Comparison of ENCODE assay signal across 17 mouse cellular contexts in genomic region chr1:19226699-19227098, GRCm38 (mm10). TPM values are rescaled to one million over a fixed set of nuclear protein-coding genes. Genes with fewer than 3 reads are reported as not detected.
DNase-seq lines count a peak whose midpoint lies in the region; ATAC-seq lines count a peak whose summit lies in the region.
"Had no signal": no experiment of that assay in that cellular context is flagged by ENCODE, and none has a peak within 500 bp of the region (broad histone marks: within the 10 kb centered on the region; RNA-seq: fewer than 3 reads in every experiment).

No protein-coding gene starts in this region.

- peaks cover 2% of the 10 kb centered on the region; the same call in 1 of the 2 replicates for H3K4me1 ChIP-seq in hindbrain, embryonic 10.5 days (replicated peaks)
- H3K4me1 ChIP-seq in hindbrain, embryonic 13.5 days (replicated peaks), result peaks cover 5% of the 10 kb centered on the region; the same call in 1 of the 2 replicates
- no peaks in the 10 kb centered on the region for H3K4me1 ChIP-seq in forebrain, embryonic 16.5 days (replicated peaks; ENCODE audit: control insufficient read depth, insufficient read depth, low read length)
- peaks cover 3% of the 10 kb centered on the region; the same call in 1 of the 2 replicates for H3K4me1 ChIP-seq in midbrain, embryonic 13.5 days (replicated peaks)
- H3K4me1 ChIP-seq: heart, embryonic 15.5 days; liver, embryonic 15.5 days had no signal

- H3K9me3 ChIP-seq in hindbrain, embryonic 10.5 days, result no peaks in the 10 kb centered on the region
- no peaks in the 10 kb centered on the region for H3K9me3 ChIP-seq in hindbrain, embryonic 13.5 days
- H3K9me3 ChIP-seq in forebrain, embryonic 16.5 days (ENCODE audit: control insufficient read depth, low read length), result no peaks in the 10 kb centered on the region
- no peaks in the 10 kb centered on the region for H3K9me3 ChIP-seq in midbrain, embryonic 13.5 days
- H3K9me3 ChIP-seq: heart, embryonic 15.5 days; liver, embryonic 15.5 days had no signal

- H3K4me2 ChIP-seq in hindbrain, embryonic 13.5 days, result no peak overlapping the region
- no peak overlapping the region for H3K4me2 ChIP-seq in forebrain, embryonic 16.5 days (ENCODE audit: low read length)
- H3K4me2 ChIP-seq in midbrain, embryonic 13.5 days (replicated peaks), result no peak overlapping the region; the same call in 1 of the 2 replicates
- H3K4me2 ChIP-seq: heart, embryonic 15.5 days; liver, embryonic 15.5 days had no signal

- DNase-seq in hindbrain, embryonic 10.5 days (ENCODE audit: low spot score), result peak; percentile 53
- peak; percentile 76 for DNase-seq in R1 (ENCODE audit: low read depth, low spot score)
- no peak for DNase-seq in frontal cortex, postnatal 14 days (ENCODE audit: low spot score in 2 of 2)
- DNase-seq in frontal cortex, postnatal 10 days (ENCODE audit: low spot score in 2 of 2), result no peak
- no peak for DNase-seq in adrenal gland, adult 2 months
- DNase-seq: adrenal gland, postnatal 14 days; cerebellum, postnatal 36 days; layer of hippocampus, postnatal 36 days; lung, postnatal 4 days; thymus, postnatal 14 days had no signal

- no peaks in the 10 kb centered on the region for H3K36me3 ChIP-seq in hindbrain, embryonic 10.5 days
- no peaks in the 10 kb centered on the region for H3K36me3 ChIP-seq in hindbrain, embryonic 13.5 days
- no peaks in the 10 kb centered on the region for H3K36me3 ChIP-seq in forebrain, embryonic 16.5 days (ENCODE audit: control insufficient read depth, insufficient read depth)
- no peaks in the 10 kb centered on the region for H3K36me3 ChIP-seq in midbrain, embryonic 13.5 days
- H3K36me3 ChIP-seq: heart, embryonic 15.5 days; liver, embryonic 15.5 days had no signal

- no peak overlapping the region for H3K27ac ChIP-seq in hindbrain, embryonic 10.5 days
- no peak overlapping the region for H3K27ac ChIP-seq in hindbrain, embryonic 13.5 days
- H3K27ac ChIP-seq in forebrain, embryonic 16.5 days (ENCODE audit: low read length), result no peak overlapping the region
- H3K27ac ChIP-seq in midbrain, embryonic 13.5 days, result no peak overlapping the region
- H3K27ac ChIP-seq: heart, embryonic 15.5 days; liver, embryonic 15.5 days had no signal

- H3K4me3 ChIP-seq in hindbrain, embryonic 10.5 days, result no peak overlapping the region
- no peak overlapping the region for H3K4me3 ChIP-seq in hindbrain, embryonic 13.5 days
- H3K4me3 ChIP-seq in forebrain, embryonic 16.5 days (replicated peaks; ENCODE audit: low read length), result no peak overlapping the region
- no peak overlapping the region for H3K4me3 ChIP-seq in midbrain, embryonic 13.5 days (replicated peaks)
- H3K4me3 ChIP-seq: heart, embryonic 15.5 days; liver, embryonic 15.5 days had no signal

- H3K9ac ChIP-seq in hindbrain, embryonic 13.5 days, result no peak overlapping the region
- no peak overlapping the region for H3K9ac ChIP-seq in forebrain, embryonic 16.5 days (replicated peaks; ENCODE audit: low read depth, low read length)
- no peak overlapping the region for H3K9ac ChIP-seq in midbrain, embryonic 13.5 days (replicated peaks)
- H3K9ac ChIP-seq: heart, embryonic 15.5 days; liver, embryonic 15.5 days had no signal

- ATAC-seq in hindbrain, embryonic 13.5 days (ENCODE audit: low FRiP score), result no peak
- ATAC-seq in forebrain, embryonic 16.5 days, result peak; percentile 57; the same call in 1 of the 2 replicates
- ATAC-seq in midbrain, embryonic 13.5 days, result peak; percentile 32

- WGBS in hindbrain, embryonic 10.5 days, result 5% methylated on average over 8 of the region's 8 CpGs
- 2% methylated on average over 8 of the region's 8 CpGs for WGBS in hindbrain, embryonic 13.5 days
- 4% methylated on average over 8 of the region's 8 CpGs for WGBS in forebrain, embryonic 16.5 days
- under 1% methylated on average over 8 of the region's 8 CpGs for WGBS in midbrain, embryonic 13.5 days

- peaks cover 99% of the 10 kb centered on the region for H3K27me3 ChIP-seq in hindbrain, embryonic 10.5 days (ENCODE audit: insufficient read depth, poor library complexity, severe bottlenecking)
- peaks cover 96% of the 10 kb centered on the region for H3K27me3 ChIP-seq in hindbrain, embryonic 13.5 days
- peaks cover 85% of the 10 kb centered on the region for H3K27me3 ChIP-seq in forebrain, embryonic 16.5 days (replicated peaks; ENCODE audit: control insufficient read depth, insufficient read depth, low read length)
- H3K27me3 ChIP-seq in midbrain, embryonic 13.5 days, result peaks cover 97% of the 10 kb centered on the region

RNA-seq across cellular contexts. Expression of gene Tfap2b, which starts 18.0 kb away (rescaled TPM):
- polyA plus RNA-seq in hindbrain, embryonic 10.5 days (2016; fragmentation: Nextera tagmentation; extraction: Ambion mirVana), result 38.6 and 81.5 TPM in 2 replicates
- polyA plus RNA-seq in hindbrain, embryonic 13.5 days (2015; fragmentation: Nextera tagmentation; extraction: Ambion mirVana), result 93.5 and 103 TPM in 2 replicates
- polyA plus RNA-seq in forebrain, embryonic 16.5 days (2015; fragmentation: Nextera tagmentation; extraction: Ambion mirVana), result 2.4 and 3.0 TPM in 2 replicates
- 256 and 296 TPM in 2 replicates for polyA plus RNA-seq in midbrain, embryonic 13.5 days (2015; fragmentation: Nextera tagmentation; extraction: Ambion mirVana)
- total RNA-seq in adrenal gland, adult 2 months (2021), result 10 to 100 TPM in 1 of 2 experiments, 1 to 10 TPM in 1; 8.5 to 18.7 TPM
- 13.3 and 33.5 TPM in 2 replicates for polyA plus RNA-seq in adrenal gland, adult 2 months (2012; rRNA removed)
- total RNA-seq: granulocyte monocyte progenitor cell, adult 5-6 weeks had no signal
- polyA plus RNA-seq: large intestine, adult 2 months had no signal

Comparison
In these comparisons a context has a peak if more than half of its experiments do, and no peak if none do; other contexts are left out.
1. DNase-seq: peak in hindbrain, embryonic 10.5 days (single experiment) and R1 (single experiment); none in frontal cortex, postnatal 14 days (0 of 2), frontal cortex, postnatal 10 days (0 of 2) and adrenal gland, adult 2 months (single experiment).